9 mouse cellular contexts compared by ENCODE assay signal in genomic region chr19:3665510-3665909, GRCm38 (mm10). TPM values are rescaled to one million over a fixed set of nuclear protein-coding genes. Genes with fewer than 3 reads are reported as not detected.
DNase-seq lines count a peak whose midpoint lies in the region; ATAC-seq and TF ChIP-seq lines count a peak whose summit lies in the region.
"Had no signal": no experiment of that assay in that cellular context is flagged by ENCODE, and none has a peak within 500 bp of the region (broad histone marks: within the 10 kb centered on the region; RNA-seq: fewer than 3 reads in every experiment).

No protein-coding gene starts in this region.

- H3K27ac ChIP-seq in intestine, embryonic 16.5 days (ENCODE audit: low read length), result peak overlapping the region; percentile 42
- H3K27ac ChIP-seq in liver, embryonic 13.5 days, result peak overlapping the region; percentile 43; the same call in 1 of the 2 replicates
- no peak overlapping the region for H3K27ac ChIP-seq in midbrain, postnatal 0 days (ENCODE audit: low read depth, low read length)
- H3K27ac ChIP-seq: midbrain, embryonic 12.5 days had no signal

- peak; percentile 59 for ATAC-seq in CD4-positive, CD25-positive, alpha-beta regulatory T cell, adult 4 months
- ATAC-seq in intestine, embryonic 16.5 days, result peak; percentile 19
- ATAC-seq in liver, embryonic 13.5 days (ENCODE audit: low read depth), result 0 out of 2 replicates have a peak, but pooled peaks have one; percentile 8
- ATAC-seq in midbrain, postnatal 0 days (ENCODE audit: low FRiP score), result no peak

- no peaks in the 10 kb centered on the region for H3K27me3 ChIP-seq in intestine, embryonic 16.5 days (replicated peaks; ENCODE audit: control insufficient read depth, insufficient read depth, low read length)
- no peaks in the 10 kb centered on the region for H3K27me3 ChIP-seq in liver, embryonic 13.5 days
- no peaks in the 10 kb centered on the region for H3K27me3 ChIP-seq in midbrain, postnatal 0 days (ENCODE audit: insufficient read depth, low read length)
- H3K27me3 ChIP-seq: midbrain, embryonic 12.5 days had no signal

- H3K9ac ChIP-seq in intestine, embryonic 16.5 days (ENCODE audit: low read depth, low read length), result no peak overlapping the region
- H3K9ac ChIP-seq in liver, embryonic 13.5 days, result no peak overlapping the region
- no peak overlapping the region for H3K9ac ChIP-seq in midbrain, postnatal 0 days (replicated peaks; ENCODE audit: low read length, poor library complexity, severe bottlenecking)
- H3K9ac ChIP-seq: midbrain, embryonic 12.5 days had no signal

- peaks cover 47% of the 10 kb centered on the region for H3K4me1 ChIP-seq in intestine, embryonic 16.5 days (ENCODE audit: control insufficient read depth, insufficient read depth, low read length)
- H3K4me1 ChIP-seq in liver, embryonic 13.5 days (replicated peaks), result peaks cover 58% of the 10 kb centered on the region
- H3K4me1 ChIP-seq in midbrain, postnatal 0 days (ENCODE audit: insufficient read depth, low read length), result 0 out of 2 replicates have a peak, but pooled peaks cover 2% of the 10 kb centered on the region

- H3K4me3 ChIP-seq in intestine, embryonic 16.5 days (ENCODE audit: low read length), result no peak overlapping the region
- no peak overlapping the region for H3K4me3 ChIP-seq in liver, embryonic 13.5 days (replicated peaks)
- no peak overlapping the region for H3K4me3 ChIP-seq in midbrain, postnatal 0 days (ENCODE audit: low read depth, low read length)
- H3K4me3 ChIP-seq: midbrain, embryonic 12.5 days had no signal

- peak; percentile 68 for DNase-seq in adrenal gland, postnatal 14 days
- no peak for DNase-seq in adrenal gland, adult 18-20 months (ENCODE audit: low spot score in 2 of 2)
- no peak for DNase-seq in liver, embryonic 13.5 days
- DNase-seq in urinary bladder, postnatal 4 days (ENCODE audit: low spot score in 2 of 2), result no peak
- DNase-seq in midbrain, postnatal 0 days (ENCODE audit: low spot score), result no peak
- DNase-seq in ovary, postnatal 36 days (ENCODE audit: low spot score), result no peak

- no peaks in the 10 kb centered on the region for H3K9me3 ChIP-seq in intestine, embryonic 16.5 days (ENCODE audit: control insufficient read depth, low read length)
- H3K9me3 ChIP-seq in liver, embryonic 13.5 days (replicated peaks), result no peaks in the 10 kb centered on the region
- H3K9me3 ChIP-seq in midbrain, postnatal 0 days (ENCODE audit: low read length), result no peaks in the 10 kb centered on the region
- H3K9me3 ChIP-seq: midbrain, embryonic 12.5 days had no signal

- no peak for TF ChIP-seq CTCF in midbrain, postnatal 0 days (IDR thresholded peaks at IDR 0.05)

- 25% methylated on average over 5 of the region's 5 CpGs for WGBS in intestine, embryonic 16.5 days
- 15% methylated on average over 5 of the region's 5 CpGs for WGBS in liver, embryonic 13.5 days (ENCODE audit: insufficient replicate concordance)
- 77% methylated on average over 5 of the region's 5 CpGs for WGBS in midbrain, postnatal 0 days

- no peaks in the 10 kb centered on the region for H3K36me3 ChIP-seq in intestine, embryonic 16.5 days (ENCODE audit: control insufficient read depth, insufficient read depth, low read length)
- H3K36me3 ChIP-seq in liver, embryonic 13.5 days, result no peaks in the 10 kb centered on the region
- H3K36me3 ChIP-seq in midbrain, postnatal 0 days (ENCODE audit: insufficient read depth, low read length), result no peaks in the 10 kb centered on the region
- H3K36me3 ChIP-seq: midbrain, embryonic 12.5 days had no signal

- no peak overlapping the region for H3K4me2 ChIP-seq in intestine, embryonic 16.5 days (ENCODE audit: low read depth, low read length)
- H3K4me2 ChIP-seq in liver, embryonic 13.5 days, result peak overlapping the region; percentile 14; the same call in 1 of the 2 replicates
- no peak overlapping the region for H3K4me2 ChIP-seq in midbrain, postnatal 0 days (ENCODE audit: low read depth, low read length, poor library complexity, severe bottlenecking)
- H3K4me2 ChIP-seq: midbrain, embryonic 12.5 days had no signal

RNA-seq across cellular contexts. Expression of gene Lrp5, which starts 20.9 kb away (rescaled TPM):
- 96.5 and 97.9 TPM in 2 replicates for total RNA-seq in adrenal gland, postnatal 14 days (2021)
- 100 to 1,000 TPM; 102 to 103 TPM for total RNA-seq in adrenal gland, adult 18-20 months (2021)
- polyA plus RNA-seq in CD4-positive, CD25-positive, alpha-beta regulatory T cell, adult 4 months (2017; shearing (Covaris generic)), result under 1 TPM in 1 of 2 experiments, not detected in 1; 0.08 TPM
- 4.2 and 4.4 TPM in 2 replicates for polyA plus RNA-seq in intestine, embryonic 16.5 days (2015; fragmentation: Nextera tagmentation; extraction: Ambion mirVana)
- polyA plus RNA-seq in liver, embryonic 13.5 days (2015; fragmentation: Nextera tagmentation; extraction: Ambion mirVana), result 1.9 and 2.0 TPM in 2 replicates
- total RNA-seq in midbrain, postnatal 0 days (2014; rRNA removed), result 9.9 and 15.0 TPM in 2 replicates
- polyA plus RNA-seq in midbrain, postnatal 0 days (2015; fragmentation: Nextera tagmentation; extraction: Ambion mirVana), result 0.58 and 0.74 TPM in 2 replicates

RNA-seq across cellular contexts. Expression of gene 1810055G02Rik, which starts 42.6 kb away (rescaled TPM):
- total RNA-seq in adrenal gland, postnatal 14 days (2021), result 29.2 and 33.7 TPM in 2 replicates
- 10 to 100 TPM; 32.5 to 43.3 TPM for total RNA-seq in adrenal gland, adult 18-20 months (2021)
- polyA plus RNA-seq in CD4-positive, CD25-positive, alpha-beta regulatory T cell, adult 4 months (2017; shearing (Covaris generic)), result 1 to 10 TPM; 6.7 to 8.0 TPM
- 53.8 and 65.6 TPM in 2 replicates for polyA plus RNA-seq in intestine, embryonic 16.5 days (2015; fragmentation: Nextera tagmentation; extraction: Ambion mirVana)
- polyA plus RNA-seq in liver, embryonic 13.5 days (2015; fragmentation: Nextera tagmentation; extraction: Ambion mirVana), result 13.2 and 14.5 TPM in 2 replicates
- total RNA-seq in midbrain, postnatal 0 days (2014; rRNA removed), result 31.8 and 33.3 TPM in 2 replicates
- polyA plus RNA-seq in midbrain, postnatal 0 days (2015; fragmentation: Nextera tagmentation; extraction: Ambion mirVana), result 29.4 and 36.1 TPM in 2 replicates
